Comparison of ENCODE assay signal across 7 mouse cellular contexts in the genomic region with DNA sequence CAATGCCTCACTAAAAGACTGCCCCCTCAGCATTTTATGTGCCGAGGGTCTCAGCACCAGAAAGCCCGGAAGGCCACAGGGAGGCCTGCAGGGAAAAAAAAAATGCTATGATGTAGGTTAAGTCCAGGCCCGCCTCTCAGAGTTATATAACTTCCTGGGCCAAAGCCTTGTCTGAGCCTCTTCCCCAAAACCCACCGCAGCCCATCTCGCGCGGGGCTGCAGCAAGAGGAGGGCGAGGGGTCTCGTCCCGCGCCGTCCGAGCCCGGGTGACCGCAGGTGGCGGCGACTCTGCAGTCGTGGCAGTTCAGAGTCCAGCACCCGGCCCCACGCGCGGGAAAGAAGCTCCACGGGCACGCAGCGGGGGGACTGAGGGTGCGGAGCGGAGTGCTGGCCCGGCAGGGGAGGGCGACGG. TPM values are rescaled to one million over a fixed set of nuclear protein-coding genes. Genes with fewer than 3 reads are reported as not detected.
DNase-seq lines count a peak whose midpoint lies in the region; ATAC-seq and TF ChIP-seq lines count a peak whose summit lies in the region.

No protein-coding gene starts in this region.

- WGBS in spleen, adult 2 months: under 1% methylated on average over 30 of the region's 30 CpGs
- under 1% methylated on average over 28 of the region's 30 CpGs for WGBS in hindbrain, embryonic 11.5 days

- H3K27me3 ChIP-seq in spleen, adult 2 months (ENCODE audit: control insufficient read depth, insufficient read depth, low read length): no peaks in the 10 kb centered on the region
- H3K27me3 ChIP-seq in hindbrain, embryonic 11.5 days (ENCODE audit: control insufficient read depth, insufficient read depth, low read length): no peaks in the 10 kb centered on the region

- H3K9ac ChIP-seq in hindbrain, embryonic 11.5 days (ENCODE audit: low read depth, low read length): peak overlapping the region; percentile 98

- peak overlapping the region; percentile 62 for H3K27ac ChIP-seq in spleen, adult 2 months (ENCODE audit: insufficient read depth, low read length)
- H3K27ac ChIP-seq in hindbrain, embryonic 11.5 days (ENCODE audit: low read depth, low read length): no peak overlapping the region; the same call in none of the 2 replicates

- peak overlapping the region; percentile 76 for H3K4me2 ChIP-seq in hindbrain, embryonic 11.5 days (replicated peaks; ENCODE audit: low read depth, low read length)

- H3K9me3 ChIP-seq in hindbrain, embryonic 11.5 days (ENCODE audit: control insufficient read depth, low read length): no peaks in the 10 kb centered on the region

- TF ChIP-seq CTCF in spleen, adult 2 months (IDR thresholded peaks at IDR 0.05; ENCODE audit: extremely low read depth, insufficient read depth, insufficient read length, insufficient replicate concordance): no peak

- peak in 1 of 2 experiments; percentile 4 for DNase-seq in spleen, adult 2 months (ENCODE audit: low read depth in 1 of 2, low spot score in 2 of 2)
- no peak for DNase-seq in spleen, adult 12 weeks (ENCODE audit: low spot score)
- peak; percentile 45 for DNase-seq in c-Kit-positive CD71-positive TER-119-positive erythroid progenitor cells, embryonic 14.5 days (ENCODE audit: low spot score)
- peak; percentile 58 for DNase-seq in hindbrain, embryonic 11.5 days (ENCODE audit: low spot score)
- no peak for DNase-seq in right cerebral cortex, postnatal 25 days
- no peak for DNase-seq in layer of hippocampus, adult 9-11 months

- H3K36me3 ChIP-seq in spleen, adult 2 months (ENCODE audit: control insufficient read depth, insufficient read depth, low read length): no peaks in the 10 kb centered on the region
- H3K36me3 ChIP-seq in hindbrain, embryonic 11.5 days (ENCODE audit: control insufficient read depth, insufficient read depth, low read length): no peaks in the 10 kb centered on the region

- TF ChIP-seq POLR2A in spleen, adult 2 months (IDR thresholded peaks at IDR 0.05; ENCODE audit: low read depth, low read length): no peak; the same call in 1 of the 2 replicates

- no peaks in the 10 kb centered on the region for H3K4me1 ChIP-seq in spleen, adult 2 months (ENCODE audit: control insufficient read depth, insufficient read depth, insufficient read length)
- 0 out of 2 replicates have a peak, but pooled peaks cover 4% of the 10 kb centered on the region for H3K4me1 ChIP-seq in hindbrain, embryonic 11.5 days (replicated peaks; ENCODE audit: control insufficient read depth, insufficient read depth, low read length)

- H3K4me3 ChIP-seq in spleen, adult 2 months (ENCODE audit: extremely low read depth, insufficient read depth, insufficient read length): peak overlapping the region; percentile 82
- peak overlapping the region; percentile 85 for H3K4me3 ChIP-seq in hindbrain, embryonic 11.5 days (ENCODE audit: low read depth, low read length)

- ATAC-seq in hindbrain, embryonic 11.5 days (ENCODE audit: low FRiP score): no peak; the same call in 1 of the 2 replicates
- peak; percentile 54 for ATAC-seq in megakaryocyte, adult 5-6 weeks (ENCODE audit: poor library complexity, severe bottlenecking)

RNA-seq across cellular contexts. Expression of a gene that starts 0.4 kb away (rescaled TPM):
- polyA plus RNA-seq in spleen, adult 2 months (2012; rRNA removed): 1.8 and 2.1 TPM in 2 replicates
- 10.7 and 10.9 TPM in 2 replicates for polyA plus RNA-seq in hindbrain, embryonic 11.5 days (2014; fragmentation: Nextera tagmentation; extraction: Ambion mirVana)
- total RNA-seq in megakaryocyte, adult 5-6 weeks (2015): 0.07 and 0.09 TPM in 2 replicates
- 0.29 and 1.2 TPM in 2 replicates for total RNA-seq in megakaryocyte, adult 5-6 weeks (2017)

RNA-seq across cellular contexts. Expression of a gene that starts 0.4 kb away (rescaled TPM):
- 1.5 and 1.6 TPM in 2 replicates for polyA plus RNA-seq in spleen, adult 2 months (2012; rRNA removed)
- 41.8 and 42.4 TPM in 2 replicates for polyA plus RNA-seq in hindbrain, embryonic 11.5 days (2014; fragmentation: Nextera tagmentation; extraction: Ambion mirVana)
- total RNA-seq in megakaryocyte, adult 5-6 weeks (2015): 17.3 and 18.7 TPM in 2 replicates
- 9.6 and 10.5 TPM in 2 replicates for total RNA-seq in megakaryocyte, adult 5-6 weeks (2017)

RNA-seq across cellular contexts. Expression of a gene that starts 53.3 kb away (rescaled TPM):
- not detected in 2 replicates for polyA plus RNA-seq in spleen, adult 2 months (2012; rRNA removed)
- polyA plus RNA-seq in hindbrain, embryonic 11.5 days (2014; fragmentation: Nextera tagmentation; extraction: Ambion mirVana): not detected in 2 replicates
- not detected in 2 replicates for total RNA-seq in megakaryocyte, adult 5-6 weeks (2015)
- not detected in 2 replicates for total RNA-seq in megakaryocyte, adult 5-6 weeks (2017)

RNA-seq across cellular contexts. Expression of a gene that starts 59.2 kb away (rescaled TPM):
- polyA plus RNA-seq in spleen, adult 2 months (2012; rRNA removed): not detected in 2 replicates
- not detected in 2 replicates for polyA plus RNA-seq in hindbrain, embryonic 11.5 days (2014; fragmentation: Nextera tagmentation; extraction: Ambion mirVana)
- total RNA-seq in megakaryocyte, adult 5-6 weeks (2015): not detected in 2 replicates
- total RNA-seq in megakaryocyte, adult 5-6 weeks (2017): not detected in 2 replicates

Comparison
In these comparisons a context has a peak if more than half of its experiments do, and no peak if none do; other contexts are left out.
1. DNase-seq: peak in c-Kit-positive CD71-positive TER-119-positive erythroid progenitor cells, embryonic 14.5 days (single experiment) and hindbrain, embryonic 11.5 days (single experiment); none in spleen, adult 12 weeks (single experiment), right cerebral cortex, postnatal 25 days (single experiment) and layer of hippocampus, adult 9-11 months (single experiment).
2. RNA of a gene that starts 0.4 kb away (polyA plus RNA-seq): 41.8 to 42.4 TPM in hindbrain, embryonic 11.5 days; 1.5 to 1.6 TPM in spleen, adult 2 months; every median in the first group is over 10 times any median in the second.